Mouse (Mus musculus) gastrocnemius, postnatal 25 days (tissue): ENCODE results near the gene Syt12. TPM values are rescaled to one million over a fixed set of nuclear protein-coding genes. Genes with fewer than 3 reads are reported as not detected.
A peak's percentile ranks its signal among the peaks of the same experiment; 100 is the strongest.

ENCODE experiments used
- DNase-seq: peaks from one replicate; pipeline ENCODE4 v3.0.0; 2022
- total RNA-seq, 2 experiments: library from RNA; stranded (reverse); gene quantifications; 1 replicate in 1 of 2; 2 replicates in 1 of 2; pipeline ENCODE4 v1.2.3; 2021

Syt12 gene
- total RNA-seq, 2 experiments from 2014 or later: 6.5 to 8.5 TPM

DNA sequence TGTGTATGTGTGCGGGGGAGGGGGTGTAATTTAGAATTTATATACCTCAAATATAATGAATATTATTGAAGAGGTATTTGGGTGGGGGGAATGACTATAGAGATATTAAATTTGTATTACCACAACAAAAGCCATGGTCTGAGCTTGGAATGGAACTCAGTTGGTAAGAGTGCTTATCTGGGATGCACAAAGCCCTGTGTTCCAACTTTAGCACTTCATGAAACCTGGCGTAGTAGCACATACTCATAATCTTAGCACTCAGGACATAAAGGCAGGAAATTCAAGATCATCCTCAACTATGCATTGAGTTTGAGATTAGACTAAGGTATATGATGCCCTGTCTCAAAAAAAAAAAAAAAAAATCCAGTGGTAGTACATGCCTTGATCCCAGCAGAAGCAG lies 72.4 kb downstream of the Syt12 start:
- DNase-seq: no peak

DNA sequence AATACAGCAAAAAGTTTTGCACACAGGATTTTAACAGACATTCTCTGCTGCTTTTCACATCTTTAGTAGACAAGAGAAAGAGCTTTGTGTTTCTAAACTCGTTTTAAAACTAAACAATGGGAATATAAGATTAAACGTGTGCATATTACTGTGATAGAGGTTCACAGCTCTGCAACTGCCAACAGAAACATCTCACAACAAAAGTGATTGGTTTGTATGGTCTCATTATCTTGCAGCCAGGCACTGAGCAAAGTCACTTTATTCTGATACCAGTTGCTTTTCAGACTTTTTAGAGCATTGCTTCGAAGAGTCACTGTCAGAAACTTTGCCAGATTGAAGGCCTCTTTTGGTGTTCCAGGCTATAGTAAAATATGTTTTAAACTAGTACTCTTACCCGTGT lies 78.3 kb downstream of the Syt12 start:
- DNase-seq: no peak

DNA sequence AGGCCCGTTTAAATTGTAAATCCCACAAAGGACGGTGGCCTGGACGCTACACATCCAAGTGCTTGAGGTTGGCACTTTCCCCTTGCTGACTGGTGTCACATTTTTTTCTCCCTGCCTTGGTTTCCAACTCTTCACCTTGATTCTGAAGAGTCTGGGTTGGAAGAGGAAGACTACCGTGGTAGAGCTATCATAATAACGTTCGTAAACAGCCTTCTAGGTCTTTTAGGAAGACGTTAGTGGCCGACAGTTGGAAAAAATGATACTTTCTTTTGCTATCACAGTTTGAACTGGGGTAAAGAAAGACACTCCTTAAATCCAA lies 78.7 kb downstream of the Syt12 start:
- DNase-seq: no peak

DNA sequence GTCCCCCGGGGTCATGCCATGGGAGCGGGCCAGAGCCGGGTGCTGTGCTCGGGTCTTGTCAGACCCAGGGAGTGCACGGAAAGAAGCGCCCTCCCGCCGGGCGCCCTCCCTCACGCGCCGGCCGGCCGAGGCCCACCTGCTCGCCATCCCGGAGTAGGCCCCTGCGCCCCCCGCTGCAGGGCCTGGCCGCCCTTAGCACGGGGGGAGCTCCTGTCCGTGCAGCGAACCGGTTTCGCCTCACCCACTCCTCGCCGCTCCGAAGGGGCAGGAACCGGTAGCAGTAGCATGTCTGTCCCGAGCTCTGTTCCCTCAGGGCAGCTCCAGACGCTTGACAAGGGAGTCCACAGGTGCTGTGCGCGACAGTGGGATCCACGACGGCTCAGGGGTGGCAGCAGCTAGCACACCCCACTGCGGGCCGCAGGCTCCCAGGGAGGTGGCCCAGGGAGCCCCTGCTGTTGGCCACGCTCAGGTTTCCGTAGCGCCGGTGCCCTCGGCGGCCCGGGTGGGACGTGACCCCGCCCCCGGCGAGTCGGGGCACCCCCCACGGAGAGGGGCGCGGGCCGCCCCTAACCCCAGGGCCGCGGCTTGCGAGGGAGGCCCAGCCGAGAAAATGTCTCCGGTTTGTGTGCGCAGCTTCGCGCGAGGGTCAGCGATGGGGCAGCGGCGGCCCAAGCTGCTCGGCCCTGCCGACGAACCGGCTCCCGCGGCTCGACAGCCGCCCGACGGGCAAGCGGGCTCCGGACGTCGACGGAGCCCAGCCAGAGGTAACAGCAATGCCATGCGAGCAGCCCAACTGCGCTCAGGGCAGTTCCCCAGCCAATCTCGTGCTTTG lies 79.2 kb downstream of the Syt12 start, which contains the start of gene Kdm2a:
Gene Kdm2a (minus strand): TSS at position 488 of the 832 bp plus-strand sequence.
- DNase-seq: peak; percentile 59

DNA sequence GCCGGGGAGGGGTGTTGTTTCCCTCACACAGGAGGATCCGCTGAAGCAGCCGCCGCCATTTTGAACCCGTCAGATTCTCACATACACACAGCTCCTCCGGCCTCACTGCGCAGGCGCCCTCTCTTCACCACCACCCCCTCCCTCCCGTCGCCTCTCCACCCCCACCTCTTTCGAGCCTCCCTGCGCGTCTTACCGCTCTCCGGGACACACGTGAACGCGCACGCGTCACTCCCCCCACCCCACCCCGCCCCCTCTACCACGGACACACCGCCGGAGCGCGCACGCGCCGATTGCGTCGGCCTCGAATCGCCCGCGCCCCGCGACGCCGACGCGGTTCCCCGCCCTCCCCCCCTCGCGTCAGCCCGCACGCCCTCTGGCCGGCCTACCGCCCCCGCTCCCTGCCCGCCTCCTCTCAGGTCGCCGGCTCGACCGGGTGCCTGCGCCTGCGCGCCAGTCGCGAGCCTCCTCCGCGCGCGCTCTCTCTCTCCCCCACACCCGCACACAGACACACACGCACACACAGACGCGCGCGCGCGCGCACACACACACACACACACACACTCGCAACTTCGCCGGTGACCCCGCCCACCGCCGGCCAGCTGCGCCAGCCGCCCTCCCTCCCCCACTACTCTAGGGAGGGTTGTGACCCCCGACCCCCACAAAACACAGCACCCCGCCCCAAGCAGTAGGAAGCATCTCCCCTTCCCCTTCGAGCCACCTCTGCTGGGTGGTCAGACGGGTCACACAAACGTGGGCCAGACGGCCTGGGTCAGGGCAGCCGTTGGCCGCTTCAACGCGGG lies 80.0 kb downstream of the Syt12 start:
- DNase-seq: peak; percentile 98

DNA sequence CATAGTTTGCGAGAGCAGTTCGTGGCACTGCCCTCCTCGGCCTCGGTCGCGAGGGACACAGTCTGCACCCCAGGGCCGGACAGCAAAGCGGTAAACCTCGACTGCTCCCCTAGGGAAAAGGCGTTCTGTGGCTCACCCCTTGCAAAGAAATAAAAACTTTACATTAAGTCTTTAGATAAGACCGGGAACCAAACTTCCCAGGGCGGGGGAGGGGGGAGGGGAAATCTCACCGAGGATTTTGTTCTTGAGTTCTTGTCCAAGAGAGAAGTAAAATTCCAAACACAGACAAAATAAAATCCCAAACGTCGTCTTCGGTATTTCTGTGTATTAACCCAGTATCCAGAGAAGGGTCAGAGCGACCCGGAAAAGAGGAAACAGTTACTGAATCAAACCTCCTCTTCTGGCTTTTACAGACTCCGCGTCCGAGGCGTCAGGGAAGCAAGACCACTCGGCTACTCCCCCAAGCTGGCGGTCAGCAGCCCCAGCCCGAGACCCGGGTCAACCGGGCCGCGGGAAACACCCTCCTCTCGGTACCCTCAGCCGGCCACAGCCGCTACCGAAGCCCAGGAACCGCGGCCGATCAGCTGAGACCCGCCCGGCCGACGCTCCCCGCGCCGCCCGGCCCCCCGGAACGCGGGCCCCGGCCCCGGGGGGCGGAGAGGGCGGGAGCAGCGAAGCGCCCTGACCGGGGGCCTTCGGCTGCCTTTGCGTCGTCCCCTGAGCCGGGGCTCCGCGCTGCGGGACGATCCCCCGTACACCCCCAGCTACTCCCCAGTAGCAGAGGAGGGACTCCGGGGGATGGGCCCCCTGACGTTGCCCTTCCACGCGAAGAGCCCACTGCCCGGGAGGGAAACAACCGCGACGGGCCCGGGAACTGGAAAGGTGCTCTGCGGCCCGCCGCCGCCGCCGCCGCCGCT lies 80.9 kb downstream of the Syt12 start:
- no peak for DNase-seq

Other genes starting within 250 kb of the Syt12 start
- 10 to 100 TPM; 13.0 to 21.1 TPM for gene Pold4, start 245.5 kb downstream of the Syt12 start, total RNA-seq
- gene Ssh3, start 208.3 kb downstream of the Syt12 start, total RNA-seq: 1 to 10 TPM; 3.4 to 3.9 TPM
- under 1 TPM; 0.33 to 0.64 TPM for gene Ankrd13d, start 194.3 kb downstream of the Syt12 start, total RNA-seq
- 10 to 100 TPM; 39.2 to 47.9 TPM for gene Grk2, start 171.2 kb downstream of the Syt12 start, total RNA-seq
- 10 to 100 TPM; 26.5 to 28.3 TPM for gene Kdm2a, start 79.2 kb downstream of the Syt12 start, total RNA-seq
- gene Rhod, start 38.0 kb downstream of the Syt12 start, total RNA-seq: under 1 TPM; 0.56 to 0.75 TPM
- gene 2010003K11Rik, start 21.1 kb upstream of the Syt12 start, total RNA-seq: under 1 TPM in 1 of 2 experiments, not detected in 1; 0.99 TPM
- 10 to 100 TPM; 44.6 to 59.3 TPM for gene Pcx, start 33.0 kb upstream of the Syt12 start, total RNA-seq
- 1 to 10 TPM; 1.4 to 1.5 TPM for gene Lrfn4, start 138.2 kb upstream of the Syt12 start, total RNA-seq
- gene Rce1, start 148.2 kb upstream of the Syt12 start, total RNA-seq: 1 to 10 TPM; 3.9 to 6.5 TPM
- not detected for gene Gm960, start 221.2 kb upstream of the Syt12 start, total RNA-seq
- gene Sptbn2, start 233.7 kb upstream of the Syt12 start, total RNA-seq: under 1 TPM; 0.08 to 0.31 TPM